Mouse (Mus musculus) neural tube, embryonic 15.5 days (tissue): ENCODE data around the gene Actb. TPM values are rescaled to one million over a fixed set of nuclear protein-coding genes. Genes with fewer than 3 reads are reported as not detected.
A peak's percentile ranks its signal among the peaks of the same experiment; 100 is the strongest.

Experiments
- ATAC-seq: fragments of 200-750 bp; cut with Nextera tagmentation; 2 replicates; pipeline ENCODE4 v1.8.0; 2017; ENCODE audit warnings: mild to moderate bottlenecking, moderate TSS enrichment, moderate library complexity; ENCODE audit not compliant: low FRiP score
- H3K27ac ChIP-seq: fragments of 300-500 bp; sonication (generic); replicated peaks from 2 replicates; pipeline ENCODE4 v1.5.1; 2015; ENCODE audit warnings: mild to moderate bottlenecking, inconsistent platforms
- H3K27me3 ChIP-seq: fragments of 300-500 bp; sonication (generic); replicated peaks from 2 replicates; pipeline ENCODE4 v1.6.1; 2015; ENCODE audit warnings: inconsistent platforms
- H3K36me3 ChIP-seq: fragments of 300-500 bp; sonication (generic); 2 replicates; pipeline ENCODE4 v1.6.1; 2015; ENCODE audit warnings: inconsistent platforms
- H3K4me1 ChIP-seq: fragments of 300-500 bp; sonication (generic); 2 replicates; pipeline ENCODE4 v1.6.1; 2015; ENCODE audit warnings: inconsistent platforms
- H3K4me2 ChIP-seq: fragments of 300-500 bp; sonication (generic); 2 replicates; pipeline ENCODE4 v1.6.1; 2015; ENCODE audit warnings: inconsistent platforms, mild to moderate bottlenecking, moderate library complexity
- H3K4me3 ChIP-seq: fragments of 300-500 bp; sonication (generic); replicated peaks from 2 replicates; pipeline ENCODE4 v1.5.1; 2015; ENCODE audit warnings: mild to moderate bottlenecking, inconsistent platforms
- H3K9ac ChIP-seq: fragments of 300-500 bp; sonication (generic); replicated peaks from 2 replicates; pipeline ENCODE4 v1.6.1; 2015; ENCODE audit warnings: mild to moderate bottlenecking, inconsistent platforms
- H3K9me3 ChIP-seq: fragments of 300-500 bp; sonication (generic); replicated peaks from 2 replicates; pipeline ENCODE4 v1.6.1; 2016; ENCODE audit warnings: inconsistent platforms
- WGBS: fragments of 180-500 bp; shearing (Covaris S2); methylation state at CpG from one replicate; pipeline ENCODE4 v1.1.7; 2015; ENCODE audit warnings: mixed read lengths; 5-methylcytosine and 5-hydroxymethylcytosine counted together
- polyA plus RNA-seq: library from polyadenylated mRNA; unstranded; fragments of >200 nt; fragmentation: Nextera tagmentation; extraction: Ambion mirVana; gene quantifications from 2 replicates; pipeline ENCODE4 v1.2.1, GENCODE M21; 2015

Actb gene
- 12,525 and 12,918 TPM in 2 replicates for polyA plus RNA-seq

GRCm38 (mm10) chr5:142906532-142907047 is at the start of gene Actb:
Actb (minus strand) TSS chr5:142906754.
- H3K4me1 ChIP-seq = peaks cover 61% of the 10 kb centered on the region
- peak within 1 kb of the TSS; percentile 100 for H3K27ac ChIP-seq
- H3K36me3 ChIP-seq = peaks cover 35% of the 10 kb centered on the region
- peak; percentile 87 for ATAC-seq
- peak within 1 kb of the TSS; percentile 100 for H3K9ac ChIP-seq
- no peaks in the 10 kb centered on the region for H3K27me3 ChIP-seq
- under 1% methylated on average over 40 of the region's 41 CpGs for WGBS
- H3K4me2 ChIP-seq = peak within 1 kb of the TSS; percentile 72
- H3K9me3 ChIP-seq = no peaks in the 10 kb centered on the region
- peak within 1 kb of the TSS; percentile 89 for H3K4me3 ChIP-seq

- Histone ChIP-seq H3K27ac (no peak overlapping the region), H3K9ac (no peak overlapping the region), H3K27me3 (no peaks in the 10 kb centered on the region), H3K4me1 (no peaks in the 10 kb centered on the region), H3K36me3 (no peaks in the 10 kb centered on the region), H3K4me2 (no peak overlapping the region), H3K4me3 (no peak overlapping the region), H3K9me3 (no peaks in the 10 kb centered on the region)
- WGBS = 57% methylated on average over 3 of the region's 3 CpGs
- ATAC-seq = no peak
Measured at GRCm38 (mm10) chr5:142953641-142954040, 47.1 kb upstream of the Actb start.

- Histone ChIP-seq H3K36me3 (no peaks in the 10 kb centered on the region), H3K9me3 (no peaks in the 10 kb centered on the region), H3K27me3 (no peaks in the 10 kb centered on the region), H3K4me1 (no peaks in the 10 kb centered on the region), H3K9ac (no peak overlapping the region), H3K4me3 (no peak overlapping the region), H3K4me2 (no peak overlapping the region), H3K27ac (no peak overlapping the region)
- WGBS = 64% methylated on average over 6 of the region's 6 CpGs
- no peak for ATAC-seq
Measured at GRCm38 (mm10) chr5:142950405-142950804, 43.9 kb upstream of the Actb start.

- WGBS = 74% methylated on average over 6 of the region's 6 CpGs
Measured at GRCm38 (mm10) chr5:142949580-142949979, 43.0 kb upstream of the Actb start.

GRCm38 (mm10) chr5:142947460-142947859 is 40.9 kb upstream of the Actb start:
- no peak for ATAC-seq
- no peak overlapping the region for H3K4me3 ChIP-seq
- WGBS = 87% methylated on average over 7 of the region's 7 CpGs
- H3K27me3 ChIP-seq = no peaks in the 10 kb centered on the region
- no peaks in the 10 kb centered on the region for H3K9me3 ChIP-seq
- no peaks in the 10 kb centered on the region for H3K4me1 ChIP-seq
- H3K36me3 ChIP-seq = no peaks in the 10 kb centered on the region
- H3K9ac ChIP-seq = no peak overlapping the region
- H3K4me2 ChIP-seq = no peak overlapping the region
- no peak overlapping the region for H3K27ac ChIP-seq

More at GRCm38 (mm10) chr5:142949580-142949979, 43.0 kb upstream of the Actb start:
- no peaks in the 10 kb centered on the region for H3K27me3 ChIP-seq
- H3K27ac ChIP-seq = no peak overlapping the region
- H3K4me1 ChIP-seq = no peaks in the 10 kb centered on the region
- no peak overlapping the region for H3K4me3 ChIP-seq
- no peaks in the 10 kb centered on the region for H3K36me3 ChIP-seq
- no peak for ATAC-seq
- no peak overlapping the region for H3K9ac ChIP-seq
- no peaks in the 10 kb centered on the region for H3K9me3 ChIP-seq
- H3K4me2 ChIP-seq = no peak overlapping the region

GRCm38 (mm10) chr5:142944979-142945682 is 38.6 kb upstream of the Actb start:
- Histone ChIP-seq H3K4me2 (no peak overlapping the region), H3K27ac (no peak overlapping the region), H3K27me3 (no peaks in the 10 kb centered on the region), H3K36me3 (no peaks in the 10 kb centered on the region), H3K4me3 (no peak overlapping the region), H3K9ac (no peak overlapping the region), H3K4me1 (no peaks in the 10 kb centered on the region), H3K9me3 (no peaks in the 10 kb centered on the region)
- 76% methylated on average over 8 of the region's 8 CpGs for WGBS
- no peak for ATAC-seq

- Histone ChIP-seq H3K27ac (no peak overlapping the region), H3K4me3 (no peak overlapping the region), H3K9ac (no peak overlapping the region), H3K4me1 (peaks cover 9% of the 10 kb centered on the region; the same call in 1 of the 2 replicates), H3K27me3 (no peaks in the 10 kb centered on the region), H3K4me2 (no peak overlapping the region), H3K36me3 (no peaks in the 10 kb centered on the region), H3K9me3 (no peaks in the 10 kb centered on the region)
- ATAC-seq = no peak
- WGBS = 74% methylated on average over 2 of the region's 2 CpGs
Measured at GRCm38 (mm10) chr5:142940393-142940792, 33.8 kb upstream of the Actb start.

- Histone ChIP-seq H3K4me2 (no peak overlapping the region), H3K9me3 (no peaks in the 10 kb centered on the region), H3K27ac (no peak overlapping the region), H3K36me3 (no peaks in the 10 kb centered on the region), H3K4me1 (peaks cover 9% of the 10 kb centered on the region; the same call in 1 of the 2 replicates), H3K27me3 (no peaks in the 10 kb centered on the region), H3K4me3 (no peak overlapping the region), H3K9ac (no peak overlapping the region)
- ATAC-seq = no peak
- WGBS = 34% methylated on average over 19 of the region's 19 CpGs
Measured at GRCm38 (mm10) chr5:142937956-142938727, 31.6 kb upstream of the Actb start.

- 0 out of 2 replicates have a peak overlapping the region, but pooled peaks have one; percentile 41 for H3K27ac ChIP-seq
- peak; percentile 57; the same call in 1 of the 2 replicates for ATAC-seq
Measured at GRCm38 (mm10) chr5:142936336-142936719, 29.8 kb upstream of the Actb start.

GRCm38 (mm10) chr5:142935642-142936335 is 29.2 kb upstream of the Actb start:
- H3K4me2 ChIP-seq = peak overlapping the region; percentile 45
- ATAC-seq = peak; percentile 64; the same call in 1 of the 2 replicates
- peaks cover 13% of the 10 kb centered on the region; the same call in 1 of the 2 replicates for H3K4me1 ChIP-seq
- no peak overlapping the region for H3K4me3 ChIP-seq
- 0 out of 2 replicates have a peak overlapping the region, but pooled peaks have one; percentile 41 for H3K27ac ChIP-seq
- 21% methylated on average over 13 of the region's 13 CpGs for WGBS
- H3K9me3 ChIP-seq = no peaks in the 10 kb centered on the region
- H3K27me3 ChIP-seq = no peaks in the 10 kb centered on the region
- H3K9ac ChIP-seq = no peak overlapping the region; the same call in 1 of the 2 replicates
- no peaks in the 10 kb centered on the region for H3K36me3 ChIP-seq

More at GRCm38 (mm10) chr5:142936336-142936719, 29.8 kb upstream of the Actb start:
- Histone ChIP-seq H3K9ac (no peak overlapping the region; the same call in 1 of the 2 replicates), H3K4me3 (no peak overlapping the region), H3K4me1 (peaks cover 13% of the 10 kb centered on the region; the same call in 1 of the 2 replicates), H3K27me3 (no peaks in the 10 kb centered on the region), H3K9me3 (no peaks in the 10 kb centered on the region), H3K36me3 (no peaks in the 10 kb centered on the region), H3K4me2 (peak overlapping the region; percentile 45)
- 3% methylated on average over 17 of the region's 17 CpGs for WGBS

GRCm38 (mm10) chr5:142932731-142933130 is 26.2 kb upstream of the Actb start:
- Histone ChIP-seq H3K9ac (no peak overlapping the region), H3K4me2 (no peak overlapping the region), H3K36me3 (no peaks in the 10 kb centered on the region), H3K27ac (no peak overlapping the region; the same call in 1 of the 2 replicates), H3K9me3 (no peaks in the 10 kb centered on the region), H3K4me3 (no peak overlapping the region), H3K4me1 (peaks cover 19% of the 10 kb centered on the region), H3K27me3 (peaks cover 7% of the 10 kb centered on the region)
- WGBS = 81% methylated on average over 8 of the region's 8 CpGs
- ATAC-seq = no peak
